Mouse (Mus musculus): ENCODE data around the gene Taz. TPM values are rescaled to one million over a fixed set of nuclear protein-coding genes. Genes with fewer than 3 reads are reported as not detected.

Gene Taz
- total RNA-seq, 2 experiments from 2014 or later, result 64.6 to 81.8 TPM

Small RNA genes within 50 kb of the gene (microRNA-seq; reads per million reads assigned to microRNA genes)
- gene Mir7091 (ENCODE audit: borderline number of aligned reads in 2 of 2), result 0.47 to 0.61 reads per million in 2 experiments
- gene Mir7092 (ENCODE audit: borderline number of aligned reads in 2 of 2), result 0 reads per million in 2 experiments

Other genes starting within 250 kb of the Taz start
- gene Opn1mw, start 154.4 kb upstream of the Taz start, total RNA-seq (2021), result not detected
- 10 to 100 TPM; 31.5 to 34.5 TPM for gene Mecp2, start 146.5 kb upstream of the Taz start, total RNA-seq (2021)
- not detected for gene Tex28, start 114.1 kb upstream of the Taz start, total RNA-seq (2021)
- gene Tktl1, start 104.7 kb upstream of the Taz start, total RNA-seq (2021), result not detected
- gene Flna, start 32.1 kb upstream of the Taz start, total RNA-seq (2021), result 100 to 1,000 TPM; 113 to 170 TPM
- gene Emd, start 27.2 kb upstream of the Taz start, total RNA-seq (2021), result 100 to 1,000 TPM in 1 of 2 experiments, 10 to 100 TPM in 1; 93.6 to 165 TPM
- 100 to 1,000 TPM; 395 to 419 TPM for gene Rpl10, start 11.1 kb upstream of the Taz start, total RNA-seq (2021)
- gene Dnase1l1, start 425 bp downstream of the Taz start, total RNA-seq (2021), result 10 to 100 TPM; 14.7 to 17.1 TPM
- gene Atp6ap1, start 15.2 kb downstream of the Taz start, total RNA-seq (2021), result 100 to 1,000 TPM; 206 to 258 TPM
- 100 to 1,000 TPM; 245 to 250 TPM for gene Gdi1, start 23.1 kb downstream of the Taz start, total RNA-seq (2021)
- 10 to 100 TPM; 63.3 to 65.8 TPM for gene Fam50a, start 31.1 kb downstream of the Taz start, total RNA-seq (2021)
- gene Plxna3, start 47.2 kb downstream of the Taz start, total RNA-seq (2021), result 10 to 100 TPM in 1 of 2 experiments, 1 to 10 TPM in 1; 8.1 to 15.4 TPM
- gene Lage3, start 71.7 kb downstream of the Taz start, total RNA-seq (2021), result 10 to 100 TPM; 43.2 to 53.2 TPM
- 10 to 100 TPM; 61.4 to 63.9 TPM for gene Ubl4a, start 91.3 kb downstream of the Taz start, total RNA-seq (2021)
- 10 to 100 TPM; 19.0 to 20.5 TPM for gene Slc10a3, start 91.4 kb downstream of the Taz start, total RNA-seq (2021)
- gene Fam3a, start 111.4 kb downstream of the Taz start, total RNA-seq (2021), result 10 to 100 TPM; 26.7 to 27.1 TPM
- 10 to 100 TPM; 56.8 to 63.6 TPM for gene Ikbkg, start 111.4 kb downstream of the Taz start, total RNA-seq (2021)
- 100 to 1,000 TPM; 195 to 261 TPM for gene G6pdx, start 147.3 kb downstream of the Taz start, total RNA-seq (2021)
- gene Gm6880, start 199.5 kb downstream of the Taz start, total RNA-seq (2021), result not detected